Mouse (Mus musculus) fibroblast of lung, adult 2 months (primary cell): ENCODE data around the gene Sirt6.

Source experiments
- DNase-seq: peaks from one replicate; pipeline ENCODE4 v3.0.0-alpha.2; 2011; ENCODE audit warnings: low read depth

Sirt6 gene

GRCm38 (mm10) chr10:81623441-81623840 is 4.2 kb downstream of the Sirt6 start:
- DNase-seq, result no peak

GRCm38 (mm10) chr10:81620786-81621185 is 6.8 kb downstream of the Sirt6 start:
- no peak for DNase-seq

DNA sequence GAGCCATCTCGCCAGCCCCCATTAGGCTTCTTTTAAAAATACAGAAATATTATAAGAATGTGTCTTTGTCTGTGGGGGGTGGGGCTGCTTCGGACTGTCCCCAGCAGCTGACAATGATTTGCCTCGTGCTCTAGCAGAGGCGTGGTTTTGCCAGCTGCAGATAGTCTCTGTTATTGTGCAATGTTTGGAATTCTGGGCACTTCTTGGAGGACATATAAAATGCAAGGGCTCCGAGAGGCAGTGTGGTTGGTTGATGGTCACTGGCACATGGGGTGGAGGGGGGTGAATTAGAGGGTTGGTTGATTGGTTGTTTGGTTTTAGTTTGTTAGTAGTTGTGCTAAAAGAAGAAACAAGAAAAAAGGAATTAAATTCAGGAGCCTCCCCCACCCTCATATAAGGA is 7.6 kb downstream of the Sirt6 start:
- no peak for DNase-seq

GRCm38 (mm10) chr10:81615486-81615885 is 12.1 kb downstream of the Sirt6 start:
- no peak for DNase-seq

DNA sequence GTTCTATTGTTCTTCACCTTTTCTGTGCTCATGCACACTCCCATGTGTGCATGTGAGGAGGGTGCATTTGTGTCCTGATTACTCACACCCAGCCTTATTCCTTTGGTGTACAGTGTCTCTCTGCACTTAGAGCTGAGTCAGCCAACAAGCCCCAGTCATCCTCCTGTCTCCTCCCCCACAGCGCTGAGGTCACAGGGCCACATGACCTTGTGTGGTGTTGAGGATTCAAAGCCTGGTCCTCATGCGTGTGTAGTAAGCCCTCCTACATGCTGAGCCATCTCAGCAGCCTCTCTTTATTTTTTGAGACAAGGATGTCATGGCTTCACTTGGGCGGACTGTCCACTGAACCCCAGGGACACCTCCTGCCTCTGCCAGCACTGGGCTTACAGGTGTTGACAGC is 14.8 kb downstream of the Sirt6 start:
- DNase-seq, result no peak

DNA sequence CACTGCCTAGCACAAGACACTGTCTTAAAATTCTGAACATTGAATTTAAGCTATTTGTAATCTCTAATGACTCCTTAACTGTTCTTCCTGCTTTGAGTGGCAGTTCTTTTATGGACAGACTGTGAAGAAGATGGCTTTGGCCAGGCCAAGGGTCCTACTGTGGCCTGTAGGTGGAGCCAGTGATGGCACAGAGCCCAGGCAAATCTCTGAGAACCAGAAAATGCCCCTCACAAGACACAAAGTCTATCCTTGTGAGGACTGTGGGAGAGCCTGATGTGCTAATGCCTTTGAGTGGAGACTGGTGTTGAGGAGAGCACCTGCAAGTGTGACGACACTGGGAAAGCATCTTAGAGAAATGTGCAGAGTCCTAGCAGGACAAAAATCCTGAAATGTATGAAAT is 19.3 kb downstream of the Sirt6 start:
- DNase-seq, result no peak

DNA sequence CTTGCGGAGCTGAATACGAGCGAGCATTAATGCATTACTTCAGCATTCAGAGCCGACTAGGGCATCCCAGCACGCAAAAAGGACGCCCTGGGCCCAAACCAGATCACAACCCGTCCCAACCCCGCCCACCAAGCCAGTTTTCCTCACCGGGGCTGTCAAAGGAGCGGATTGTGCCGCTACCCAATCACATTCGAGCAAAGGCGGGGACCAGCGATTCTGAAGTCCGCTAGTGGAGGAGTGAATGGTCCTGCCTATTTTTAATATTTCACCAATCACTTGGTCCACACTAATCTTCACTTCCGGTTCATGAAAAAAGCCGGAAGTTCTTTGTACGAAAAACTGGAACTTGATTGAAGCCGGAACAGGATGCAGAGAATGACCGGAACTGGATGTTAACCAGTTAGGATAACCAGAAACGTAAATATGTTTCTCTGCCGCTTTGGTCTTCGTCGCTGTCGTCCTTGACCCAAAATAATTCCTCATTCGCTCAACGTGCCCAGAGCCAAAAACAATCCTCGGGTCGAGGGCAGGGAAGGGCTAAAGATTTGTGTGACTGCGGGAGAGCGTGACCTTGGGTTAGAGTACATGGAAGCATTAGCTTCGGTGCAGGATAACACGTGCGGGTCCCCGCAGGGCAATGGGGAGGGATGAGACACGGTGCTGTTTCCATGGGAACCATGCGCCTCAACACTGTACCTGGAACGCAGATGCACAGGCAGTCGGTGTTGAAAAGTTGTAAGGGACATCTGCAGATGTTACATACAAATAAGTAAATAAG is 21.4 kb downstream of the Sirt6 start, which contains the start of gene BC025920:
BC025920 (plus strand) TSS at position 297 of the 778 bp plus-strand sequence.
- DNase-seq, result peak; percentile 97

DNA sequence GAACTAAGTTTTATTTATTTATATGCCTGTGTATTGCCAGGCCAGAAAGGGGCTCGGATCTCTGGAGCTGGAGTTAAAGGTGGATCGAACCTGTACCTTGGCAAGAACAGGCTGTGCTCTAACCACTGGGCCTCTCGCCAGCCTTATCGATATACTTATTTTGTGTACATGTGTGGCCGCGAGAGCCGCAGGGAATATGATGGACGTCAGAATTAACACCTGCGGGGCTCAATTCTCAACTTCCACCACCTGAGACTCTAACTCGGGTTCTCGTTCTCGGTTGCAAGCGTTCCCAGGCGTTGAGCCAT is 22.0 kb downstream of the Sirt6 start:
- no peak for DNase-seq

DNA sequence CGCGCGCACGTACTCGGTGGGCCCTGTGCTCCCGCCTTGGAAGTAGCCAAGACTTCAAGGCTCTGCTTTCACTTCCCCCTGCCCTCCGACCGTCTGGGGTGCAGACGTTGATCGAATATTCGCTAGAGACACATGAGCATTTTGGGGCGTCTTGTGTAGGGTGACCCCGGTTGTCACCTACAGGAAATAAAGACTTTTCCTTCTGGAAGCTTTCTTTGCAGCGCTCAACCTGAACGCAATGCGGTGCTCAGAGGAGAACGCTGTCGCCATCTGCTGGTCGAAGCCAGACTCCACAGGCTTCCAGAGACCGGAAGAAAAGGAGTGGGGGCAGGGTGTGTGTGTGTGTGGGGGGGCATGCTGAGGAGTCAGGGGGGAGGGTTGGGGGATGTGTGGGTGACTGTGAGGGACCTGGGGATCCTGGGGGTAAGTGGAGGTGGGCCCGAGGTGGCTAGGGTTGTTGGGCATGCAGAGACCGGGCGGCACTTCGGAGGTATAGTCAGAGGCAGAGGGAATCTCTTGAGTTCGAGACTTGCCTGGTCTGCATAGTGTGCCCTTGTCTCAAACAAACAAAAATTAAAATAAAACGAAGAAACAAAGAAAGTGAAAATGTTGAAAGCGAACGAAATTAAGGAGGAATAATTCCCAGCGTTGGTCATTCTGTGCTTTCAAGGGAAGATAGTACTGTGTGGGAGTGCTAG is 22.5 kb downstream of the Sirt6 start:
- DNase-seq, result no peak

GRCm38 (mm10) chr10:81604019-81604967 is 23.3 kb downstream of the Sirt6 start:
- no peak for DNase-seq

DNA sequence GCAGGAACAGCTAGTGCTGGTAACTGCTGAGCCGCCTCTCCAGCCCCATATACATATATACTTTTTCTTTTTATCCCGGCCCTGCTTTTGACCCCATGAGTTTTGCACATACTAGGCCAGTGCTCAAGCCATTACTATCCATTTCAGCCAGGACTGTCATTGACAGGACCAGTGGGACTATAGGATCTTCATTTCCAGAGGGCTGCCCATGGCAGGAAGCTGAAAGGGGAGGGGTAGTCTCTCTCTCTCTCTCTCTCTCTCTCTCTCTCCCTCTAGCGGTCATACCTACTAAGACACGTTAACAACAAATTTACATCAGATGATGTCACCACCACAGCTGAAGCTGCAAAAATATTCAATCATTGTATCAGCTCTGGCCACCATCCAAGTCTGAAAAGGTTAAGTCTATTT is 24.9 kb downstream of the Sirt6 start:
- no peak for DNase-seq

DNA sequence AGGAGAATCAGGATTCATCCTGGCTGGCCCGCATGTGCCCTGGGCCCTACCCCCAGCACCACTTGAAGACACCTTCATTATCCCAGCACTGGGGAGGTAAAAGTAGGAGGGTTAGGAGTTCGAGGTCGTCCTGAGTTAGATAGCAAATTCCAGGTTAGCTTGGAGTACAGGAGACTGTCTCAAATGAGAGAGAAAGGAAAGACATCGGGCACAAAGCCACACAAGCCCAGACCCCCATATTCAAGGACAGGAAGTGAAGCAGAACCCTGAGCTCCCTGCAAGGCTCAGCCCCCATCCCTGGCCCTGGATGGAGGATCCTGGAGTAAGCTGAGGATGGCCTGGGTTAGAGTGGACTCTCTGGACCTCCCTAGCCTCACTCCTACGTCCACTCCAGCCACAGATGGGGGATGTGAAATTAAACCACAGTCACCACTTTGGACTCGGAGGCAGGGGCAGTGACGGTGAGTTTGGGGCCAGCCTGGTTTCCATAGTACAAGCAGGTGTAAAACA is 26.1 kb downstream of the Sirt6 start:
- DNase-seq, result no peak

DNA sequence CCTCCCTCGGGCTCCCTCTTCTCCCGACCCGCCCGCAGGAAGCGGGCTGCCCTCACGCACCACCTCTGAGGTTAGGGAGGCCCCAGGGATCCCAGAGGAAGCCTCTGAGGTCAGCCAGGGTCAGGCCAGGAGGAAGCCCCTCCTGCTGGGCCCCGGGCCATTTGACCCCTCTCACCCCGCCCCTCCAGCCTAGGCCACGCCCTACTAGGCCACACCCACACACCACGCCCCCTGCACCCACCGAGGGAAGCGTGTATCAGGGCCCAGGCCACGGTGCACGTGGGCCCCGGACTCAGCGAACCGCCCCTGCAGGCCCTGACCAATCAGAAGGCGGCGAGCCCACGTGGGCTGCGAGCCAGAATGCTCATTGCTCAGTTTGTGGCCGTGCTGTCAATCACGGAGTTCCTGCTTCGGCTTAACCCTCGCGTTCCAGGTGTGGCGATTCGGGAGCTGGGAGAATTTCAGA is 26.8 kb downstream of the Sirt6 start, which contains the start of gene Tle6:
Tle6 (minus strand) TSS at position 336 of the 466 bp plus-strand sequence.
- peak; percentile 76 for DNase-seq

- no peak for DNase-seq
Measured at GRCm38 (mm10) chr10:81600096-81600495, 27.5 kb downstream of the Sirt6 start.

- no peak for DNase-seq
Measured at GRCm38 (mm10) chr10:81599630-81600029, 28.0 kb downstream of the Sirt6 start.

- no peak for DNase-seq
Measured at GRCm38 (mm10) chr10:81598871-81599270, 28.7 kb downstream of the Sirt6 start.

DNA sequence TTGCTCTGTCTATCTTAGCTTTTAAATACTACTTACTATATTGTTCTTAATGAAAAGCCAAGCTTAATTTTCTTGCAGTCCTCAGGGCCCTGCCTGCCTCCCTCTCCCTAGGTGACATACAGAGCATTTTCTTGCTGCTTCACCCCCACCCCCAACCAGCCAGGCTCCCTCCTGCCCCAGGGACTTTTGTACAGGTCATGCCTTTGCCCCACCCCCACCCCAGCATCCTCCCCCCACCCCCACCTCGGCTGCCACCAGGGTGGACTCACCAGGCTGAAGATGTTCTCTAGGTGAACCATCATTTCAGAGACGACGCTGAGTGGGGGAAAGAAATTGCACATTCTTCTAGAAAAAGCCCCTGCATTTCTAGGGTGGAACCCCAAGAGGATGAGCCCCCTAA is 29.3 kb downstream of the Sirt6 start:
- no peak for DNase-seq

DNA sequence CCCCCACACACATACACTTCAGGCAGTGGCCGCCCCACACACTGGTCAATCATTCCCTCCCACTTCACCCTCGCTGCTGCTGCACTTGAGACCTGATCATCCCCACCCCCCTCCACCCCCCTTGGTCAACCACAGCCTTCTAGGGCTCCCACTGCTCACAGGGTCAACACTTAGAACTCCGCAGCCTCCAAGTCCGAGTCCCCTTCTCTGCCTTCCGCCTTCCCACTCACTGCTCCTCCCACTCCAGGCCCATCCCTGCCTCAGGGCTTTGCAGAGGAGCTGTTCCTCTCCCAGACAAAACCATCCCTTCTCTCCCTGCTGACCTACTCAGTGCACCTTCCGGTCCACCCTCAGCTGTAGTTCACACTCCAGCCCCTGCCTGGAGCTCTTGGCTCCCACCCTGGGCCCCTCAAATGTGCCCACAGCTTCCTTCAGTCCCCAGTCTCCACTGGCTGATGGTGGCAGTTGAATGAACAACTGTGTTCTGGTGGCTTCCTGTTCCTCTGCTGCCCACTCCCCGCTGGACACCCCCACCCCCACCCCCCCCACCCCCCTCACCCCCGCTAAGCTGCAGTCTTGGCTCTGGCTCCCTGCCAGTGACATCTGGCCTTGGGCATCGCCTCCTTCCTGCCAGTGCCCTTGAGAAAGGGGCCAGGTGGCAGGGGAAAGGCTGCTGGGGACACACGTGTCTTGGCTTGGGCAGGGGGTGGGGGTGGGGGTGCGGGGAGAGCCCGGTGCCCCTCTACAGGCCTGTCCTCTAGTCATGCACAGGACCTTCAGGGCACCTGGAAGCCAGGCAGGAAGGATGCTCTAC is 30.3 kb downstream of the Sirt6 start:
- peak; percentile 88 for DNase-seq

- peak; percentile 70 for DNase-seq
Measured at GRCm38 (mm10) chr10:81596611-81597010, 31.0 kb downstream of the Sirt6 start.

- DNase-seq, result no peak
Measured at GRCm38 (mm10) chr10:81595599-81595998, 32.0 kb downstream of the Sirt6 start.

GRCm38 (mm10) chr10:81593935-81594334 is 33.7 kb downstream of the Sirt6 start:
- DNase-seq, result no peak
